Mouse (Mus musculus) hindlimb bud, embryonic 11.5 days (tissue): ENCODE measurements around the gene Cxcl17.
"Not testable (repeated sequence)": the region's sequence is repeated elsewhere in the genome, so short reads cannot be mapped to it uniquely, and the experiment has no call there.

Source experiments
- DNase-seq: peaks from one replicate; pipeline ENCODE4 v3.0.0-alpha.2; 2012; ENCODE audit warnings: low read depth, low spot score; ENCODE audit errors: extremely low spot score

The Cxcl17 gene

GRCm38 (mm10) chr7:25412833-25413441 lies at the start of gene Cxcl17:
Gene Cxcl17, minus strand, starts transcription at chr7:25412886.
- DNase-seq: no peak

DNA sequence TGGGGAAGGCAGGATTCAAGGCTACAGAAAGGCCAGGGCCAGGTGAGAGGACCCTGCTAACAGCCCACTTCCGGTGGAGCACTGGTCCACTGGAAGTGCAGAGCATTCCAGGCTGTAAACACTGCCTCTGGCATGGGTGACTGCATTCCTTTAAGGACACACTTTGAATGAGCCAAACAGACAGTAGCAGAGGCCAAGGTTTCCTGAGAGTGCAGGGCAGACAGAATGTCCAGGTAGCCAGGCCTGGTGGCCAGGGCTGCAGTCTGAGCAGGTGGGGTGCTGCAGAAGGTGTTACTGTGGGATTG lies 49.3 kb upstream of the Cxcl17 start:
- not testable (repeated sequence) for DNase-seq

- DNase-seq: not testable (repeated sequence)
Measured at GRCm38 (mm10) chr7:25461336-25462032, 48.8 kb upstream of the Cxcl17 start.

DNA sequence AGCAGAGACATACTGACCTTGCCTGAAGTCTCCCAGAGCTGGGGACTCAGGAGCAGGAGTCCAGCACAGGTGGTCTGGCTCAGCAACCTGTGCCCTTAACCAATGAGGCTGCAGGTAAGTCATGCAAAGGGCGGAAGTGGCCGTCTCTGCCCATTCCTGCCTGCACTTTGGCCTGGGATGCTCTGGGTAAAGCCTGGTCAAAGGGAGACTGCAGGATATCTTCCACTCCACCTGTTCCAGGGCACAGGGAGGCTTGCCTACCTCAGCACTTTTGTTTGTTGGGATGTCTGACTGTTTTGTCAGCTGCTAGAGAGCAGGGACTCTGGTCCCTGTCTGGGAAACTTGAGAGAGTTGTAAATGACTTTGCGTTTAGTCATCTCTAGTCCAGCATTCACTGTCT lies 39.4 kb upstream of the Cxcl17 start:
- DNase-seq: no peak

- no peak for DNase-seq
Measured at GRCm38 (mm10) chr7:25449913-25450890, 37.5 kb upstream of the Cxcl17 start.

GRCm38 (mm10) chr7:25440816-25441153 lies 28.1 kb upstream of the Cxcl17 start:
- no peak for DNase-seq

- DNase-seq: no peak
Measured at GRCm38 (mm10) chr7:25439978-25440815, 27.5 kb upstream of the Cxcl17 start.

GRCm38 (mm10) chr7:25439124-25439822 lies 26.6 kb upstream of the Cxcl17 start:
- DNase-seq: no peak

GRCm38 (mm10) chr7:25436704-25437103 lies 24.0 kb upstream of the Cxcl17 start:
- no peak for DNase-seq

- no peak for DNase-seq
Measured at GRCm38 (mm10) chr7:25436226-25436625, 23.5 kb upstream of the Cxcl17 start.

DNA sequence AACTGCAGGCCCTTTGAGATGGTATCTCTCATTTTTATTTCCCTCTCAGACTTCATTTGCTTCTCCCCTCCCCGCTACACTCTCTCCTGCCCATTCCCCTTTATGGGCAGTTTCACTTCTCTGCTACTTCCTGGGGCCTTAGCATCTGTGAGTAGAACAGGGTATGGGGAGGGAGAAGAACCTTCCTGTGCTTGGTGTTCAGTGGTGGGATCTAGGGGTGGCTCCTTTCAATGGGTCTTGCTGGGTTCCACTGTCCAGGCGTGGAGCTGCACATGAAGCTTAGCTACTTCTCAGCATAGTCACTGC lies 22.8 kb upstream of the Cxcl17 start:
- DNase-seq: no peak

GRCm38 (mm10) chr7:25434654-25435545 lies 22.2 kb upstream of the Cxcl17 start:
- no peak for DNase-seq

DNA sequence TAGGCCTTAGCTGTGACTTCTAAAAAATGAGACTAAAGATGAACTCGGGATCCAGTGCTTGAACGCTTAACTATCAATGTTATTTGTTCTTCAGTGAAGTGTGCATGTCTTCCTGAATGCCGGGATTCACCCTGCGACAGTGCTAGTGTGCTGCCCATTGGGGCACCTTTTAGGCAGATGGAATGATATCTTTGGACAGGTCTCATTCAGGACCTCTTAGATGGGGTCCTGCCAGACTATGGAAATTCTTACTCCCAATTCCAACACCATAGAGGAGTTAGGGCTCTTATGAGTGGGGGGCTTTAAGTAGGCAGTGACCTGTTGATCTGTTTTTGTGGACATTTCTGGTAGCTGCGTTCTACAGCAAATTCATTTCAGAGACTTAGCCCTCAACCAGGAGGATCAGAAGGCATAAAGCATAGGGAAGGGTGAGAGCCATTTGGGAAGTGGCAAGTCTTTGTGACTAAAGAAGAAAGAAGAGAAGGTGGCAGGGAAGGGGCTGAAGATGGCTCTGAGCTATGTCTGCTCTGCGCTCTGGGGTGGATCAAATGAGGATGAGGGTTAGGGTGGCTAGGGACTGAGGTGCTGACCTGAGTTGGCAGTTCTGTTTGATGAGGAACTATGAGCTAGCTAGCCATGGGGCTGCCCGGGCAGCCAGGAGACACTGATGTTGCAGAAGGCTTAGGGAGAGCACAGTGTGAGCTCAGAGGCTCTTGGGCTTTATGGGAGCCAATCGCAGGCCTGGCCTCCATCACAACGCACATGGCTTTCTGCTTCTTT lies 21.3 kb upstream of the Cxcl17 start:
- DNase-seq: no peak

DNA sequence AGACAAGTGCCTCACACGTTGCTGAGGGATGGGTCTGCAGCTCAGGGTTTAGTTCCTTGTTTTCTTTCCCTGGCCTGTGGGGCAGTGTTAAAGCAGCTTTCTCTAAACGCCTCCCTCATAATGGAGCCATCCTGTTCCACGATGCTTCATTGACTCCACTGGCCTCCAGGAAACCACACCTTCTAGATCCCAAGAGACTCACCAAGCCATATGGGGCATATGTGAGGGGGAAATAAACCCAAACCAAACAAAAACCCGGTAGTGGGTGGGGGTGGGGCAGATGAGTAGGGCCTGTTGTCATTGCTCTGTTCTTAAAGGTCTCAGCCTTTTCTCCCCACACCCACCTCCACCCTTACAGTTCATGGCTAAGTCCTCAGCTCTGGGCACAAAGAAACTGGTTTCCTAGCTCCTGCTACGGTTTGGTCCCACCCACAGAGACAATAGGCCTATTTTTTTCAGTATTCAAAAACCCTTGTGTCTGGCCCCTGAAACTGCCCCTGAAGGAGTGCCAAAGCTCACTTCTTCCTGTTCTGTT lies 20.4 kb upstream of the Cxcl17 start:
- DNase-seq: no peak

DNA sequence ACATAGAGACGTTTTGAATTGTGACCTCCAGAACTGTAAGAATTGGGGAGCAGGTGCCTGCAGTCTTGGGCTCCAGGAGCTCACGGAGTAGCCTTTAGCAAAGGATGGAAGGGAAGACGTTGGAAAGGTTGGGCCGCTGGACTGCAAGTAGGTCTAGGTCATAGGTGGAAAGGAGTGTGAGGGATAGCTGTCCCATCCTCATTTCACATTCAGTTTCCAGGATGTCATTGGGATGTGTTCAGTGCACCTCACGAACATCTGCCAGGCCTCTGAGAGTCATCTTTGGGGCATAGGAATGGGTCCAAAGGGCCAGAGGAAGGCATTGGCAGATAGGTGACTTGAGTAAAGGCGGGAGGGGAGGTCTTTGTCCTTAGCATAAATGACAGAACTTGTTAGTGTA lies 19.7 kb upstream of the Cxcl17 start:
- no peak for DNase-seq

DNA sequence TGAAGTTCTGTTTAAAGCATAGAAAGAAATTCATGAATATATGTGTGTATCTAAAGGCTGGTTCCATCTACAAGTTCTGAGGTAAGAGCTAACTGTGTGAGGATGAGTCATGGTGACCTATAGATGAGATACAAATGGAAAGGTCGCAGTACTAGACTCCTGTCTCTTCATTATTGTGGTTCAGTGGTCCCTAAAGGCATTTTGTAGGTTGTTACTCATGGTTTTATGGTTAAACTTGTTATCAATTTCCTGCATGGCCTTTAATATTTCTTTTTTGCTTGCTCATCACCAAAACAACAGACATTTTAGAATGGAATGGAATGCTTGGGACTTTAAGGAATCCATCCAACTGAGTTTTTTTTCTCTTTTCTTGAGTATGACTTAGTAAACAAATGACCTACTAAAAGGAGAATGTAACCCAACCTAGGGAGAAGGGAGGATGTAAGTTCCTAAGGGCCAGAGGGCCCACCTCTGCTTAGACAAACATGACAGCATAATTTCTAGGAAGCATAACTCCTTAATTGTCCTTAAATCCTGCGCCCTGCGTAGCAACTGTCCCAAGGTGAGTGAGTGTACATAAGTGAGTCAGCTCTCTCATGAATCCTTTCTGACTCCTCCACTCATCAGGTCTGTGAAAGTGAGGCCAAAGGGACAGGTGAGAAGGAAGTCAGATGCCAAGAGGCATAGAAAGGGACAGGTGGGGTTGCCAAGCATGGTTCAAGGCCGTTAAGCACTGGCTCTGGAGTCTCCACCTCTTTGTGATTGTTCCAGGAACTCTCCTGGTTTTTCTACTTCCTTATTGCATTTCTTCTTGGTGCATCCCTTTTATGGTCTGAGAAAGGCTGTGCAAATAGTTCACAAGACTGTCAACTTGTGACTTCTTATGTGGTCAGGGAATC lies 17.4 kb upstream of the Cxcl17 start:
- no peak for DNase-seq

- no peak for DNase-seq
Measured at GRCm38 (mm10) chr7:25428321-25428720, 15.6 kb upstream of the Cxcl17 start.

GRCm38 (mm10) chr7:25427144-25427543 lies 14.5 kb upstream of the Cxcl17 start:
- no peak for DNase-seq
